Mouse (Mus musculus) heart, postnatal 14 days (tissue): ENCODE data around the gene 1700025G04Rik. TPM values are rescaled to one million over a fixed set of nuclear protein-coding genes. Genes with fewer than 3 reads are reported as not detected.
"Not testable (repeated sequence)": the region's sequence is repeated elsewhere in the genome, so short reads cannot be mapped to it uniquely, and the experiment has no call there.

Experiments
- DNase-seq, 2 experiments: peaks; one replicate each; pipeline ENCODE4 v3.0.0; 2021 to 2022
- intact Hi-C: fragments of 180-260 bp; cut with DNase I; formaldehyde crosslinking; loops from one replicate; pipeline ENCODE4 v1.15.1; 2025
- total RNA-seq, 2 experiments: library from RNA; stranded (reverse); gene quantifications; 2 replicates each; pipeline ENCODE4 v1.2.3; 2021

The 1700025G04Rik gene
- total RNA-seq, 2 experiments from 2014 or later: 41.5 to 44.4 TPM

GRCm38 (mm10) chr1:151819190-151819589 is 270.7 kb downstream of the 1700025G04Rik start:
- no peak for DNase-seq
- intact Hi-C loops: no loop called here

GRCm38 (mm10) chr1:151816051-151816450 is 273.9 kb downstream of the 1700025G04Rik start:
- intact Hi-C loops: no loop called here
- DNase-seq: no peak

GRCm38 (mm10) chr1:151812004-151812712 is 277.8 kb downstream of the 1700025G04Rik start:
- DNase-seq: no peak
- intact Hi-C loops: no loop called here

GRCm38 (mm10) chr1:151811456-151811855 is 278.5 kb downstream of the 1700025G04Rik start:
- no peak for DNase-seq
- intact Hi-C loops: no loop called here

GRCm38 (mm10) chr1:151810628-151811421 is 279.1 kb downstream of the 1700025G04Rik start:
- no peak for DNase-seq
- intact Hi-C loops: no loop called here

GRCm38 (mm10) chr1:151807286-151807685 is 282.6 kb downstream of the 1700025G04Rik start:
- no peak for DNase-seq
- intact Hi-C loops: no loop called here

GRCm38 (mm10) chr1:151802795-151803194 is 287.1 kb downstream of the 1700025G04Rik start:
- DNase-seq, intact Hi-C loops: not testable (repeated sequence)
